Mouse (Mus musculus) MEL (cell line): Measurements from ENCODE around the gene Fgd3. TPM values are rescaled to one million over a fixed set of nuclear protein-coding genes. Genes with fewer than 3 reads are reported as not detected.

Experiments used
- DNase-seq: peaks from one replicate; pipeline ENCODE4 v3.0.0; 2011; ENCODE audit warnings: low read depth, low spot score
- H3K27ac ChIP-seq: 2 replicates; pipeline ENCODE4 v1.5.1; 2012; ENCODE audit warnings: low read depth, mild to moderate bottlenecking, control low read depth, low read length, moderate library complexity; ENCODE audit not compliant: control insufficient read depth
- H3K27me3 ChIP-seq, 2 experiments: fragments of 150-350 bp in 1 of 2; sonication (generic) in 1 of 2; 2 replicates each; pipeline ENCODE4 v1.6.1; 2012; ENCODE audit warnings: low read length in 2 of 2, mild to moderate bottlenecking in 2 of 2, improper control_type of control experiment in 1 of 2, moderate library complexity in 1 of 2; ENCODE audit not compliant: insufficient read depth in 2 of 2, control insufficient read depth in 1 of 2
- H3K36me3 ChIP-seq, 2 experiments: 2 replicates each; pipeline ENCODE4 v1.6.1; 2012 to 2014; ENCODE audit warnings: low read length in 2 of 2, improper control_type of control experiment in 1 of 2, inconsistent platforms in 1 of 2, mild to moderate bottlenecking in 1 of 2; ENCODE audit not compliant: insufficient read depth in 2 of 2, control insufficient read depth in 1 of 2
- H3K4me1 ChIP-seq, 2 experiments: fragments of 150-350 bp in 1 of 2; sonication (generic) in 1 of 2; 2 replicates each; pipeline ENCODE4 v1.6.1; 2012; ENCODE audit warnings: low read length in 2 of 2, improper control_type of control experiment in 1 of 2, mild to moderate bottlenecking in 1 of 2; ENCODE audit not compliant: insufficient read depth in 2 of 2, control insufficient read depth in 1 of 2
- H3K4me3 ChIP-seq, 2 experiments: fragments of 150-350 bp in 1 of 2; sonication (generic) in 1 of 2; 2 replicates each; pipeline ENCODE4 v1.5.1; 2012; ENCODE audit warnings: low read depth in 2 of 2, low read length in 2 of 2, mild to moderate bottlenecking in 2 of 2, moderate library complexity in 2 of 2, control low read depth in 1 of 2, improper control_type of control experiment in 1 of 2; ENCODE audit not compliant: control insufficient read depth in 1 of 2, insufficient read depth in 1 of 2
- H3K79me2 ChIP-seq: 2 replicates; pipeline ENCODE4 v1.6.1; 2012; ENCODE audit warnings: mild to moderate bottlenecking, low read length, moderate library complexity; ENCODE audit not compliant: control insufficient read depth, poor library complexity, insufficient read depth
- H3K9ac ChIP-seq: 2 replicates; pipeline ENCODE4 v1.6.1; 2012; ENCODE audit warnings: low read depth, mild to moderate bottlenecking, control low read depth, low read length, moderate library complexity; ENCODE audit not compliant: control insufficient read depth, poor library complexity, severe bottlenecking
- H3K9me3 ChIP-seq: fragments of 150-350 bp; sonication (generic); replicated peaks from 2 replicates; pipeline ENCODE4 v1.6.1; 2012; ENCODE audit warnings: mild to moderate bottlenecking, low read length, improper control_type of control experiment, moderate library complexity; ENCODE audit not compliant: insufficient read depth
- BHLHE40 ChIP-seq: IDR thresholded peaks from 2 replicates; pipeline ENCODE4 v1.6.1; 2012; ENCODE audit warnings: low read depth, mild to moderate bottlenecking, inconsistent platforms, low read length, improper control_type of control experiment, borderline replicate concordance
- CHD1 ChIP-seq: IDR thresholded peaks from 2 replicates; pipeline ENCODE4 v1.6.1; 2012; ENCODE audit warnings: low read depth, mild to moderate bottlenecking, inconsistent platforms, low read length, improper control_type of control experiment
- CHD2 ChIP-seq: IDR thresholded peaks from 2 replicates; pipeline ENCODE4 v1.6.1; 2011; ENCODE audit warnings: low read length, improper control_type of control experiment
- CTCF ChIP-seq, 3 experiments: IDR thresholded peaks in 2 of 3; conservative IDR thresholded peaks in 1 of 3; 2 replicates each; pipeline ENCODE4 v1.5.1; 2011 to 2012; ENCODE audit warnings: low read length in 3 of 3, low read depth in 2 of 3, mild to moderate bottlenecking in 2 of 3, improper control_type of control experiment in 1 of 3, inconsistent platforms in 1 of 3, mixed read lengths in 1 of 3, moderate library complexity in 1 of 3; ENCODE audit not compliant: control insufficient read depth in 1 of 3, insufficient read depth in 1 of 3, poor library complexity in 1 of 3, severe bottlenecking in 1 of 3
- E2F4 ChIP-seq: IDR thresholded peaks from 2 replicates; pipeline ENCODE4 v1.6.1; 2011; ENCODE audit warnings: low read depth, low read length, improper control_type of control experiment, borderline replicate concordance
- ELF1 ChIP-seq: IDR thresholded peaks from 2 replicates; pipeline ENCODE4 v1.6.1; 2014; ENCODE audit warnings: low read depth, mild to moderate bottlenecking, inconsistent platforms, low read length, improper control_type of control experiment, moderate library complexity
- EP300 ChIP-seq, 2 experiments: IDR thresholded peaks; 2 replicates each; pipeline ENCODE4 v1.6.1; 2011; ENCODE audit warnings: improper control_type of control experiment in 2 of 2, low read length in 2 of 2, low read depth in 1 of 2, mild to moderate bottlenecking in 1 of 2
- ETS1 ChIP-seq: IDR thresholded peaks from 2 replicates; pipeline ENCODE4 v1.6.1; 2012; ENCODE audit warnings: low read depth, mild to moderate bottlenecking, inconsistent platforms, low read length, improper control_type of control experiment, moderate library complexity
- GATA1 ChIP-seq: IDR thresholded peaks from 2 replicates; pipeline ENCODE4 v1.6.1; 2011; ENCODE audit warnings: low read depth, low read length, improper control_type of control experiment
- JUND ChIP-seq: IDR thresholded peaks from 2 replicates; pipeline ENCODE4 v1.6.1; 2011; ENCODE audit warnings: low read depth, mild to moderate bottlenecking, improper control_type of control experiment, low read length
- MAX ChIP-seq: IDR thresholded peaks from 2 replicates; pipeline ENCODE4 v1.6.1; 2011; ENCODE audit warnings: low read length, improper control_type of control experiment
- MEF2A ChIP-seq: IDR thresholded peaks from 2 replicates; pipeline ENCODE4 v1.6.1; 2014; ENCODE audit warnings: low read depth, mild to moderate bottlenecking, inconsistent platforms, low read length, improper control_type of control experiment; ENCODE audit not compliant: poor library complexity, insufficient replicate concordance, severe bottlenecking; ENCODE audit errors: extremely low read depth
- NELFE ChIP-seq: IDR thresholded peaks from 2 replicates; pipeline ENCODE4 v1.6.1; 2011; ENCODE audit warnings: low read depth, low read length, improper control_type of control experiment
- NRF1 ChIP-seq: IDR thresholded peaks from 2 replicates; pipeline ENCODE4 v1.6.1; 2014; ENCODE audit warnings: low read depth, mild to moderate bottlenecking, inconsistent platforms, low read length, improper control_type of control experiment, moderate library complexity; ENCODE audit not compliant: poor library complexity, insufficient read depth, severe bottlenecking
- POLR2AphosphoS2 ChIP-seq: IDR thresholded peaks from 2 replicates; pipeline ENCODE4 v1.6.1; 2011; ENCODE audit warnings: low read length, improper control_type of control experiment
- RAD21 ChIP-seq: IDR thresholded peaks from 2 replicates; pipeline ENCODE4 v1.6.1; 2011; ENCODE audit warnings: mild to moderate bottlenecking, low read depth, low read length, improper control_type of control experiment
- RCOR1 ChIP-seq: IDR thresholded peaks from 2 replicates; pipeline ENCODE4 v1.6.1; 2012; ENCODE audit warnings: low read depth, mild to moderate bottlenecking, inconsistent platforms, low read length, improper control_type of control experiment
- SIN3A ChIP-seq: IDR thresholded peaks from 2 replicates; pipeline ENCODE4 v1.6.1; 2012; ENCODE audit warnings: low read length, improper control_type of control experiment, inconsistent platforms
- TAL1 ChIP-seq: IDR thresholded peaks from 2 replicates; pipeline ENCODE4 v1.6.1; 2012; ENCODE audit warnings: mild to moderate bottlenecking, inconsistent platforms, low read length, moderate library complexity, mixed read lengths
- TCF12 ChIP-seq: IDR thresholded peaks from 2 replicates; pipeline ENCODE4 v1.6.1; 2014; ENCODE audit warnings: low read depth, mild to moderate bottlenecking, inconsistent platforms, low read length, improper control_type of control experiment, moderate library complexity
- UBTF ChIP-seq: IDR thresholded peaks from 2 replicates; pipeline ENCODE4 v1.6.1; 2012; ENCODE audit warnings: low read depth, mild to moderate bottlenecking, inconsistent platforms, low read length, improper control_type of control experiment, moderate library complexity, borderline replicate concordance; ENCODE audit not compliant: insufficient read depth
- ZKSCAN1 ChIP-seq: IDR thresholded peaks from 2 replicates; pipeline ENCODE4 v1.6.1; 2012; ENCODE audit warnings: low read depth, mild to moderate bottlenecking, inconsistent platforms, low read length, improper control_type of control experiment, moderate library complexity
- polyA plus RNA-seq, 2 experiments: library from polyadenylated mRNA; stranded (reverse) in 1 of 2; unstranded in 1 of 2; fragments of >175 nt in 1 of 2; fragments of >200 nt in 1 of 2; gene quantifications; 2 replicates each; pipeline versions ENCODE4 v1.2.1 to v1.2.4; 2012; ENCODE audit warnings: low replicate concordance in 2 of 2, low read depth in 1 of 2; ENCODE audit not compliant: insufficient read length in 2 of 2, insufficient read depth in 1 of 2, missing spikeins in 1 of 2
- total RNA-seq: library from RNA; depleted of rRNA; stranded (reverse); fragments of 300-350 nt; gene quantifications from 2 replicates; pipeline ENCODE4 v1.2.3, GENCODE M21; 2012

Gene Fgd3
- total and polyA plus RNA-seq, 3 experiments, result 5.0 to 6.9 TPM; not detected in 1

DNA sequence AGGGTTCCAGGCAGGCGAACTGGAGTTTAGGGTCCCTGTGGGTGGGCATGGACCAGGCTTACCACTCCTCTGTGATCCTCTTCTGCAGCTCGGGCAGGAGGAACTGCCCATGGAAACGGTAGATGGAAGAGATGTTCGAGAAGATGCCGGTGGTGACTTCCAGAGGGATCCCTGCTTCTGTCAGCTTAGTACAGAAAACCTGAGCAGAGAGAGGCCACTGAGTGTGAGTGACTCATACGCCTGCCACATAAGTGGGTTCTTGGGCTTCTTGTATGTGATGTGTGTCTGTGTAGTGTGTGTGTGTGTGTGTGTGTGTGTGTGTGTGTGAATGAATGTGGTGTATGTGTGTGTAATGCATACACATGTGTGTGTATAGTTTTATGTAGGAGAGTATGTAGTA is 32.9 kb downstream of the Fgd3 start:
- TF ChIP-seq ZKSCAN1 (no peak), TAL1 (no peak), EP300 (IDR thresholded peaks at IDR 0.05; ENCODE audit: low read depth in 1 of 2, low read length in 2 of 2) (no peak), JUND (no peak), RAD21 (no peak), POLR2AphosphoS2 (no peak), MAX (no peak), ETS1 (no peak), BHLHE40 (no peak)
- Histone ChIP-seq H3K9ac (no peak overlapping the region), H3K79me2 (no peaks in the 10 kb centered on the region), H3K36me3 (peaks cover 0 to 4% of the 10 kb centered on the region in 2 experiments; a peak in 2 of 4 replicates), H3K4me3 (no peak overlapping the region), H3K9me3 (no peaks in the 10 kb centered on the region), H3K27me3 (no peaks in the 10 kb centered on the region), H3K27ac (no peak overlapping the region), H3K4me1 (0 out of 4 replicates have a peak, but pooled peaks cover 0 to 3% of the 10 kb centered on the region in 2 experiments)
- no peak for DNase-seq

DNA sequence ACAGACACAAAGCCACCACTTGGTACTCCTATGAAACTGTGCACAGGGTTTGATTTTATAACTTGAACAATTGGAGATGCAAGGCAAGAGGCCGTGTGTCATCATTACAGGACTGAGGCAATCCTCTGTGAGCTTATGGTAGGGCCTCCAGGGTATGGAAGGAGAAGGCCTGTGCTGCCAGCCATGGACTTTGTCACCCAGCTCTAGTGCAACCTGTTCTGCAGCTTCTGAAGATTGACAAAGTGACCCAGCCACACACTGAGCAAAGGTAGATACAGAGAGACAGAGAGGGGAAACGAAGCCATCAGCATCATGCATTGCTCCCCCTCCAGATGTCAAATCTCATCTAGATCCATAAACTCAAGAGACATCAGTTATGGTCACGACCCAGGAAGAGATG is 33.4 kb downstream of the Fgd3 start:
- H3K4me3 ChIP-seq, result no peak overlapping the region
- TF ChIP-seq RCOR1 (no peak), CTCF (IDR thresholded peaks at IDR 0.05 in 2 of 3, conservative IDR thresholded peaks at IDR 0.05 in 1 of 3; ENCODE audit: control insufficient read depth in 1 of 3, insufficient read depth in 1 of 3, low read depth in 2 of 3, low read length in 3 of 3, poor library complexity in 1 of 3, severe bottlenecking in 1 of 3) (no peak), CHD2 (no peak), CHD1 (no peak), JUND (no peak), UBTF (no peak), POLR2AphosphoS2 (no peak), ELF1 (no peak), SIN3A (no peak), MEF2A (no peak), E2F4 (no peak), NELFE (no peak), GATA1 (no peak), MAX (no peak), EP300 (IDR thresholded peaks at IDR 0.05; ENCODE audit: low read depth in 1 of 2, low read length in 2 of 2) (no peak), NRF1 (no peak), TCF12 (no peak), TAL1 (no peak), RAD21 (no peak)
- no peaks in the 10 kb centered on the region for H3K9me3 ChIP-seq
- H3K9ac ChIP-seq, result no peak overlapping the region
- peaks cover 0 to 2% of the 10 kb centered on the region in 2 experiments; a peak in 2 of 4 replicates for H3K36me3 ChIP-seq
- no peaks in the 10 kb centered on the region for H3K79me2 ChIP-seq
- H3K27me3 ChIP-seq, result no peaks in the 10 kb centered on the region
- H3K27ac ChIP-seq, result no peak overlapping the region
- DNase-seq, result no peak
- 0 out of 4 replicates have a peak, but pooled peaks cover 0 to 1% of the 10 kb centered on the region in 2 experiments for H3K4me1 ChIP-seq
